Mouse (Mus musculus): Measurements from ENCODE around the gene Cyth4.
A peak's percentile ranks its signal among the peaks of the same experiment; 100 is the strongest.

The Cyth4 gene

GRCm38 (mm10) chr15:78616973-78617372, 20.1 kb downstream of the Cyth4 start:
- no peak for DNase-seq (ENCODE audit: low read depth)

DNA sequence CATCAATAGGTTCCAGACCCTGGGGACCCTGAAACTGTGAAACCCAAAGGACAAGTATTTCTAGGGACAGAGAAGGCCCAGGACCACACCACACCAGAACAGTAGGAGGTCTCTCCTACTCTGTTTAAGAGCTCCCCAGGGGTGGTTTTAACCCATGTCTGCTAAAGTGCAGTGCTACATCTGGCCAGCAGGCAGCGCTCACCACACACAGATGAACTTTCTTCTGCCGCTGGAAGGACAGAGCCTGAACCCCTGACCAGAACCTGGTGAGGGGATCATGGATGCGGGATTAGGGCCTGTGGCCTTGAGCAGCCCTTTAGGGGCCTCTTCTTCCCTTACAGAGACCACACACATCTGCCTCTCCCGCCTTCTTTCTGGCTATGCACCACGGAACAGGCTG, 26.6 kb downstream of the Cyth4 start:
- no peak for DNase-seq (ENCODE audit: low read depth)

- peak; percentile 96 for DNase-seq (ENCODE audit: low read depth)
These were observed 27.6 kb downstream of the Cyth4 start for GRCm38 (mm10) chr15:78624431-78624950.

DNA sequence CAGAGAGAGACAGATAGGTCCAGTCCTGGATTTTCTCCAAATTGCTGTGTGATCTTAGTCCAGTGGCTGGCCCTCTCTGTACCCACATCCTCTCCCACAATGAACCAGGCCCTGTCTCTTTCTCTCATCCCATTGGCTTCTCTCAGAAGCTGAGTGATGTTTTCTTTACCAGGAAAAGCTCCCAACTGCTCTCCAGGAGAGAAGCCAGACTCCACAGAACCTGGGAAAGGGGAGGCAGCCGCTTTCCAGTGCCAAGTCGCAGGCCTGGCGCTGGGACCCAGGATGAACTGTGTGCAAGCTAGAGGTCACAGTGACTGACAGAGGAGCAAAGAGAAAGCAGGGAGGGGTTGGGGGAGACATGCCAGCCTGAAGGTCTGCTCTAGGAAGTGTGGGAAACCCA, 28.1 kb downstream of the Cyth4 start:
- DNase-seq (ENCODE audit: low read depth), result peak; percentile 75

DNA sequence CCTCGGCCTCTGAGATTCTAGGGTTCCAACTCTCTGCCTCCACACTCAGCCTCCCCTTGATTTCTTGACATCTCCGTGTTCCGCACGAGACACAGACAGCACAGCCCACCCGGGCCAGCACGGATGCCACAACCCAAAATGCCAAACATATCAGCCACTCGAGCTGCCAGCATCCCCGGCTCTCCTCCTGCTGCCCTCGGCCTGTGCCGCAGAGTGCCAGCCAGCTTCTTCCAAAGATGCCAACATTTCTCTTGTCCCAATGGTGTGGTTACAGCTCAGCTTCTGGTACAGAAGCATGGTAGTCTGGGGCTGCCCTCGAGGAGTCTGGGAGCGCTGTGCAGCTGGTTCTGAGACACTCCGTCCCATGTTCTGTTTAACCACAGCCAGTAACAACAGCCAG, 29.4 kb downstream of the Cyth4 start:
- no peak for DNase-seq (ENCODE audit: low read depth)

DNA sequence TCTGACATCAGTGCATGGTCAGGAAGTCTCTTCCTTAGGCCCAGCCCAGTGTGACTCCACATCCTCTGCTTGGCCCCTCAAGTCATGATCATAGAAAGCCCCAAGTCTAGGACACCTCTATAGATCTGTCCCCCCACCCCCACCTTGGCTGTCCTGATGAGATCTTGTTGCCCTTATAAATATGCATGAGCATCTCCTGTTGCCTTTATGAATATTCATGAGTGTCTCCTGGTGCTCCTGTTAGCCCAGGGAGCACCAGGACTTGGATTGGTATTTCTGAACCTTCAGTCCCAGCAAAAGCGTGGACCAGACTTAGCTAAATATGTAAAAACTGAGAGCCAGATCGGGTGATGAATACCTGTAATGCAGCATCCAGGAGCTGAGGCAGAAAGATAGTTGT, 35.5 kb downstream of the Cyth4 start:
- DNase-seq (ENCODE audit: low read depth), result no peak

DNA sequence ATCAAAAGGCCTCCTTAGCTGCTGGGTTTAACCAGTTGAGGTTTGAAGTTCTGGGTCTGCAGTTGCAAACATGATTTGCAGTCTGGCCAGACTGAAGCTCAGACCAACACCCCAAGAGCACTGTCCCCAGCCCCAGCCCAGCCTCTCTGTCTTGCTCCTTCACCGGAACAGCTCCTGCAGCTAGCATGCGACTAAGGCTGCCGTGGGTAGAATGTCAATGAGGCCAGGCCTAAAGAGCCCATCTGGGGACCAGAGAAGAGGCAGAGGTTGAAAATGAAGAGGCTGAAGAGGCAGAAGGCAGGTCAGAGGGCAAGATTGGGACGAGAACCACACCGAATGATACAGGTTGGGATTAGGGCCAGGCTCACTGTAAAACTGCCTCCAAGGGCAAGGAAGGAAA, 36.6 kb downstream of the Cyth4 start:
- DNase-seq (ENCODE audit: low read depth), result no peak

DNA sequence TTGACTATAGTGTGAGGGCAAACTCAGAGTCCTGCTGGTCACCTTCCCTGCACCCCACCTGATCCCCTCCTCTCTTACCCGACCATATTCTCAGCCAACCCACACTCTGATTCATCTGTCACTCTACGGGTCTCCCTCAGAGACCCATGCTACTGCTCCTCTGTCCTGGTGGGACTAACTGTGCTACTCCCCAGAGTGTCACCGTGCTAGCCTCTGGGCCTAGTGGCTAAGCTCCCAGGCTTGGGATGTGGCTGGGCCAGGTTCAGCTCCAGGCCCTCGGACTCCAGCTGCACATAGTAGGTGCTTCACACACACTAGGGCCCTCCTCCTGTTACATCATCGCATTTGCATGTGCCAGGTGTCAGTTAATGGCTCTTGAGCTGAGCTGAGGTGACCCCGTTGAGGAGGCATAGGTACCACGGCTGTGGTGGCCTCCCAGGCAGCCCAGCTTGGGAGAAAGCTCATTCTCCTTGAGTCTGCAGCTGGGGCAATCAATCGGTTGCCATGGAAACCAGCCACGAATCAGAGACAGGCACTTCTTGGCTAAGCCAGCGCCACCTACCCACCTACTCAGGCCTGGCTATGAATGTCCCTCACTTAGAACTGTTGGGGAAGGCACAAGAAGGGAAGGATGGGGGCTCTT, 37.4 kb downstream of the Cyth4 start:
- DNase-seq (ENCODE audit: low read depth), result no peak

DNA sequence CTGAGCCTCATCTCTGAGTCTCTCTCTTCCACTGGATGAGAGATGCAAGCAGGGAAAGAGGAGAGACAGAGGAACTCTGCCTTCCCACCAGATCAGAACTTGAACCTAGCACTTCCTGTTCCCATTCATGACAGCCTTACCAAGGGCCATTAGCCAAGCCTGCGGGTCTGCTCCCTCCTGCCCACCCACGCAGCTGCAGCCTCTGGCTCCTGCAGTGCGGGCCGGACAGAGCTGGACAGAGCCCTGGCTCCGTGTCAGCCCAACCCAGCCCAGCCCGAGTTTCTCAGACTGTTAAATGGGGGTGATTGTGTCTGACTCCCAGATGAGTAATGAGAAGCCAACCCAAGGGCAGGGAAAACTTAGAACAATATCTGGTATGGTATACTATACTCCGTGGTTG, 38.4 kb downstream of the Cyth4 start:
- DNase-seq (ENCODE audit: low read depth), result peak; percentile 86

DNA sequence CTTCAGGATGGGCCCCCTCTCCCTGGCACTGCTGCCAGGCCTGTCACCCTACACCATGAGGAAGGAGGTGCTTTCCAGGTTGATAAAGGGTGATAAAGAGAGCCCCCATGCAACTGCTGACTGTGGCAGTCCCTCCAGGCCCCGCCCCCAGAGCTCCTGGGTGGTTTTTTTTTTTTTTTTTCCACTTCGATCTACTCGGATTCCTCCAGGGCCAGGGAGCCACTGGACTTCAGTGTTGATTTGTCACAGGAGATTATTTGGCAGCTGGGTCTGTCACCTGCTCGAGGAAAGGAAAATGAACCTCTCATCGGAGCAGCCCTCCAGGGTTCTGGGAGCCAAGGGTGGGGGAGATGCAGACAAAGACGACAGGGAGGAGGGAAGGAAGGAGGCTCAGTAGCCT, 46.8 kb downstream of the Cyth4 start:
- no peak for DNase-seq (ENCODE audit: low read depth)

GRCm38 (mm10) chr15:78644606-78645005, 47.8 kb downstream of the Cyth4 start:
- no peak for DNase-seq (ENCODE audit: low read depth)

DNA sequence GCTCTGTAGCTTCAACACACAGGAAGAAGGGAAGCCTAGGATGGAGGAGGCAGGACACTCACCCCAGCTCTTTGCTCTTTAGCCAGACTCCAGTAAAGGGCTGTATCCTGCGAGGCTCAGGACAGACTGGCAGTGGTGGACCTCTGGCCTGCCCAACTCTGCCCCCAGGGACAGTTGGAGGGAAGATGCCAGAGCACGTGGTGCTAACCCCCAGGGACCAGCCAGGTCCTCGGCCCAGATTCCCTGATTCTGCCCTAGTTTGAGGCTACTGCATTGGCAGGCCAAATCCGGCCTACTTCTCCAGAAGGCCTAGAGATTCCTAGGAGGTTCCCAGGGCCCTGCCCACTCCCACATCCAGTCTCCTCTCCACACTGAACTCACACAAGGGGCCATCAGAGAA, 50.9 kb downstream of the Cyth4 start:
- DNase-seq (ENCODE audit: low read depth), result no peak

GRCm38 (mm10) chr15:78651169-78651568, 54.3 kb downstream of the Cyth4 start:
- DNase-seq (ENCODE audit: low read depth), result no peak

- peak; percentile 7 for DNase-seq (ENCODE audit: low read depth)
These were observed 67.4 kb downstream of the Cyth4 start for GRCm38 (mm10) chr15:78664268-78664667.

DNA sequence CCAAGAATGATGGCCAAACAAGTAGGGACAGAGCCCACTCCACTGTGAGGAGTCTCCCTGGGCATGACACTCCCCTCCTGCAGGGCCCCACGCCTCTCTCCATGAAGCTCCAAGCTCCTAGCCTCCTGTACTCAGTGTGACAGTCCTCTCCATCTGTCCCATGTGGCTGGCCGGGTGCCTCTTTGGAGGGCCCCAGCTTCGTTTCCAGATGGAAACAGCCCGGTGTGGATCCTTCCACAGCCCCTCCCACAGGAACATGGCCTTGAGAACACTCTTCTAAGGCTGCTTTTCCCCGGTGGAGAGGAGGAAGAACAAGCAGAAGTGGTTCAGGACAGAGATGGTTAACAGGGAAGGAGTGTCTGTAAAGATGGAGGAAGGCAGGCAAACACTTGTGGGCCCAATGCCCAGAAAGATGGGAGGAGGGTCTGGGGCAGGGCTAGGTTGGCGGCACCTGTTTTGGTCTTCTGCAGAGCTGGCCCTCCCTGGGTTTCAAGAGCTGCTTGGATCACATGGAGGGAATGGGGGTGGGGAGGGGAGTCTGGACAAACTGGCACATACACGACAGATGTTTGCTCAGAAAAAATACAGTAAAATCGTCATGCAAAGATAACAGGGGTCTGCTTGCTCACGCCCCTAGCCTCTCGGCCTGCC, 72.5 kb downstream of the Cyth4 start:
- DNase-seq (ENCODE audit: low read depth), result no peak

DNA sequence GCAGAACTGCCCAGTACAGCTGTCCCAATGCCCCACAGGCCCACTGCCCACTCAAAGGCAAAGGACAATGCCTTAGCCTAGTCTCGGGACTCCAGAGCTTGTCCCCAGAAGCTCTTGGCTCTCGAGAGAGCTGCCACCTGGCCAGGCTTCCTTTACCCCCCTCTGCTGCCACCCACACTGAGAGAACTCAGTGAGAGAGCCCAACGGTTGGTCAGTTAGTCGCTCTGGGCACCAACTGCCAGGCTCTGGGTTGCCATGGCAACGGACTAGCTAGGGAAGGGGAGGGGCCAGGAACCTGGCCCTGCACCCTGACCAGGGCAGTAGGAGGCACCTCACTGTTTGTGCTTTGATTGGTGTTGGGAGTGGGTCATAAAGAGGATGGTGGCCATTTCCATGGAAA, 73.5 kb downstream of the Cyth4 start:
- no peak for DNase-seq (ENCODE audit: low read depth)
